Mouse (Mus musculus) CH12.LX (cell line): Measurements from ENCODE around the gene 4930590J08Rik. TPM values are rescaled to one million over a fixed set of nuclear protein-coding genes. Genes with fewer than 3 reads are reported as not detected.

ENCODE experiments used
- DNase-seq: peaks from one replicate; pipeline ENCODE4 v3.0.0-alpha.2; 2013; ENCODE audit errors: extremely low read depth
- H3K27ac ChIP-seq: 2 replicates; pipeline ENCODE4 v1.5.1; 2012; ENCODE audit warnings: low read depth, mild to moderate bottlenecking, control low read depth, moderate library complexity; ENCODE audit not compliant: insufficient read depth
- H3K27me3 ChIP-seq: replicated peaks from 2 replicates; pipeline ENCODE3; 2012; ENCODE audit warnings: inconsistent platforms
- H3K36me3 ChIP-seq, 2 experiments: replicated peaks in 1 of 2; 2 replicates each; pipeline versions ENCODE3 to v1.6.1; 2012; ENCODE audit warnings: inconsistent platforms in 1 of 2, low read length in 1 of 2, mild to moderate bottlenecking in 1 of 2, mixed read lengths in 1 of 2, moderate library complexity in 1 of 2; ENCODE audit not compliant: control insufficient read depth in 1 of 2, insufficient read depth in 1 of 2
- H3K4me1 ChIP-seq, 2 experiments: 2 replicates each; pipeline ENCODE4 v1.6.1; 2012; ENCODE audit warnings: inconsistent platforms in 1 of 2, moderate library complexity in 1 of 2; ENCODE audit not compliant: insufficient read depth in 2 of 2, control insufficient read depth in 1 of 2
- H3K4me2 ChIP-seq: 2 replicates; pipeline ENCODE4 v1.6.1; 2012; ENCODE audit warnings: low read depth, mild to moderate bottlenecking, control low read depth; ENCODE audit not compliant: poor library complexity, insufficient read depth, severe bottlenecking
- H3K4me3 ChIP-seq, 3 experiments: fragments of 150-350 bp in 1 of 3; sonication (generic) in 1 of 3; replicated peaks in 1 of 3; 2 replicates each; pipeline versions ENCODE3 to v1.5.1; 2011 to 2012; ENCODE audit warnings: low read depth in 2 of 3, low read length in 2 of 3, mild to moderate bottlenecking in 2 of 3, moderate library complexity in 2 of 3, control low read depth in 1 of 3, improper control_type of control experiment in 1 of 3, inconsistent platforms in 1 of 3, mixed read lengths in 1 of 3; ENCODE audit not compliant: poor library complexity in 1 of 3
- H3K79me2 ChIP-seq: replicated peaks from 2 replicates; pipeline ENCODE4 v1.6.1; 2012; ENCODE audit warnings: mild to moderate bottlenecking, moderate library complexity; ENCODE audit not compliant: control insufficient read depth, poor library complexity, insufficient read depth, severe bottlenecking; ENCODE audit errors: extremely low read depth
- H3K9ac ChIP-seq: 2 replicates; pipeline ENCODE4 v1.6.1; 2012; ENCODE audit warnings: low read depth, mild to moderate bottlenecking, control low read depth, moderate library complexity; ENCODE audit not compliant: insufficient read depth
- H3K9me3 ChIP-seq: replicated peaks from 2 replicates; pipeline ENCODE3; 2012; ENCODE audit warnings: low read length, inconsistent platforms, mixed read lengths
- CHD1 ChIP-seq: IDR thresholded peaks from 2 replicates; pipeline ENCODE4 v1.6.1; 2012; ENCODE audit warnings: low read depth, low read length, improper control_type of control experiment, inconsistent platforms
- CTCF ChIP-seq, 2 experiments: IDR thresholded peaks in 1 of 2; conservative IDR thresholded peaks in 1 of 2; 2 replicates each; pipeline ENCODE4 v1.5.1; 2011 to 2012; ENCODE audit warnings: low read depth in 2 of 2, low read length in 2 of 2, improper control_type of control experiment in 1 of 2, inconsistent platforms in 1 of 2, mild to moderate bottlenecking in 1 of 2, moderate library complexity in 1 of 2
- EP300 ChIP-seq: IDR thresholded peaks from 2 replicates; pipeline ENCODE4 v1.6.1; 2011; ENCODE audit warnings: low read length, improper control_type of control experiment
- ETS1 ChIP-seq: conservative IDR thresholded peaks from 2 replicates; pipeline ENCODE4 v1.6.1; 2012; ENCODE audit warnings: low read depth, mild to moderate bottlenecking, inconsistent platforms, low read length, improper control_type of control experiment, moderate library complexity
- HCFC1 ChIP-seq: IDR thresholded peaks from 2 replicates; pipeline ENCODE4 v1.6.1; 2012; ENCODE audit warnings: low read depth, mild to moderate bottlenecking, inconsistent platforms, low read length, improper control_type of control experiment
- JUN ChIP-seq: IDR thresholded peaks from 2 replicates; pipeline ENCODE4 v1.6.1; 2011; ENCODE audit warnings: low read depth, mild to moderate bottlenecking, low read length, improper control_type of control experiment, moderate library complexity; ENCODE audit not compliant: insufficient read depth
- MAZ ChIP-seq: IDR thresholded peaks from 2 replicates; pipeline ENCODE4 v1.6.1; 2012; ENCODE audit warnings: low read depth, mild to moderate bottlenecking, inconsistent platforms, low read length, improper control_type of control experiment, moderate library complexity
- MXI1 ChIP-seq: IDR thresholded peaks from 2 replicates; pipeline ENCODE4 v1.6.1; 2011; ENCODE audit warnings: mild to moderate bottlenecking, low read depth, low read length, improper control_type of control experiment
- MYC ChIP-seq: IDR thresholded peaks from 2 replicates; pipeline ENCODE4 v1.6.1; 2011; ENCODE audit warnings: low read depth, mild to moderate bottlenecking, improper control_type of control experiment, low read length
- POLR2AphosphoS2 ChIP-seq: IDR thresholded peaks from 2 replicates; pipeline ENCODE4 v1.6.1; 2011; ENCODE audit warnings: low read depth, low read length, improper control_type of control experiment
- TBP ChIP-seq: conservative IDR thresholded peaks from 2 replicates; pipeline ENCODE4 v1.6.1; 2011; ENCODE audit warnings: low read depth, low read length, improper control_type of control experiment
- TCF12 ChIP-seq: IDR thresholded peaks from 2 replicates; pipeline ENCODE4 v1.6.1; 2014; ENCODE audit warnings: low read depth, mild to moderate bottlenecking, inconsistent platforms, low read length, improper control_type of control experiment
- UBTF ChIP-seq: IDR thresholded peaks from 2 replicates; pipeline ENCODE4 v1.6.1; 2012; ENCODE audit warnings: low read depth, mild to moderate bottlenecking, inconsistent platforms, low read length, improper control_type of control experiment, moderate library complexity
- USF1 ChIP-seq: IDR thresholded peaks from 2 replicates; pipeline ENCODE4 v1.6.1; 2014; ENCODE audit warnings: low read depth, mild to moderate bottlenecking, inconsistent platforms, low read length, improper control_type of control experiment
- ZC3H11A ChIP-seq: IDR thresholded peaks from 2 replicates; pipeline ENCODE4 v1.6.1; 2012; ENCODE audit warnings: low read depth, mild to moderate bottlenecking, inconsistent platforms, low read length, improper control_type of control experiment
- ZKSCAN1 ChIP-seq: IDR thresholded peaks from 2 replicates; pipeline ENCODE4 v1.6.1; 2012; ENCODE audit warnings: low read depth, inconsistent platforms, low read length, improper control_type of control experiment, borderline replicate concordance
- ZNF384 ChIP-seq: IDR thresholded peaks from 2 replicates; pipeline ENCODE4 v1.6.1; 2012; ENCODE audit warnings: low read depth, low read length, improper control_type of control experiment, inconsistent platforms
- dilution Hi-C: fragments of 300-500 bp; cut with MboI; formaldehyde crosslinking; loops from 2 replicates; pipeline ENCODE4 v1.14.3; 2020; ENCODE audit warnings: low sequenced_read_pairs; ENCODE audit not compliant: extremely low pct_unique_long_range_greater_than_20kb, extremely low pct_ligation_motif_present
- in situ Hi-C: fragments of 300-500 bp; cut with MboI; formaldehyde crosslinking; loops from 3 replicates; pipeline ENCODE4 v1.14.3; 2019; ENCODE audit warnings: low sequenced_read_pairs, low pct_ligation_motif_present, low pct_unique_long_range_greater_than_20kb, mixed read lengths
- polyA plus RNA-seq: library from polyadenylated mRNA; unstranded; fragments of >175 nt; gene quantifications from 2 replicates; pipeline ENCODE4 v1.2.1, GENCODE M21; 2012; ENCODE audit warnings: low read depth; ENCODE audit not compliant: insufficient read length
- total RNA-seq, 2 experiments: library from RNA; depleted of rRNA; stranded (reverse); fragments of 300-350 nt in 1 of 2; fragments of >200 nt in 1 of 2; gene quantifications; 2 replicates each; pipeline ENCODE4 v1.2.3; 2012 to 2014

The 4930590J08Rik gene
- total and polyA plus RNA-seq, 3 experiments, result 0.30 to 0.69 (median 0.34) TPM

GRCm38 (mm10) chr6:91914011-91914410 is 11.4 kb downstream of the 4930590J08Rik start:
- in situ Hi-C loops, result no loop called here
- Histone ChIP-seq H3K4me3 (no peak overlapping the region), H3K4me2 (no peak overlapping the region), H3K27me3 (no peaks in the 10 kb centered on the region), H3K9me3 (no peaks in the 10 kb centered on the region), H3K79me2 (no peaks in the 10 kb centered on the region), H3K36me3 (no peaks in the 10 kb centered on the region), H3K9ac (no peak overlapping the region), H3K4me1 (peaks cover 12 to 29% of the 10 kb centered on the region in 2 experiments), H3K27ac (no peak overlapping the region)
- dilution Hi-C loops, result no loop called here
- no peak for DNase-seq
- TF ChIP-seq ZNF384 (no peak), EP300 (no peak), UBTF (no peak), USF1 (no peak), POLR2AphosphoS2 (no peak), ZC3H11A (no peak), CHD1 (no peak), HCFC1 (no peak), ETS1 (no peak), MXI1 (no peak), ZKSCAN1 (no peak), MAZ (no peak), JUN (no peak), MYC (no peak), CTCF (conservative IDR thresholded peaks at IDR 0.05 in 1 of 2, IDR thresholded peaks at IDR 0.05 in 1 of 2; ENCODE audit: low read depth in 2 of 2, low read length in 2 of 2) (no peak), TBP (no peak)

- in situ Hi-C loops (no loop called here), dilution Hi-C loops (no loop called here)
- peak; percentile 25 for DNase-seq
- H3K79me2 ChIP-seq, result no peaks in the 10 kb centered on the region
- peaks cover 12 to 46% of the 10 kb centered on the region in 2 experiments for H3K4me1 ChIP-seq
- no peaks in the 10 kb centered on the region for H3K27me3 ChIP-seq
- no peak overlapping the region for H3K4me3 ChIP-seq
- H3K4me2 ChIP-seq, result no peak overlapping the region
- TF ChIP-seq EP300 (peak; percentile 29; the same call in 1 of the 2 replicates), TCF12 (peak; percentile 29; the same call in 1 of the 2 replicates), JUN (no peak)
- H3K9ac ChIP-seq, result no peak overlapping the region
- H3K27ac ChIP-seq, result no peak overlapping the region
- no peaks in the 10 kb centered on the region for H3K9me3 ChIP-seq
- H3K36me3 ChIP-seq, result no peaks in the 10 kb centered on the region
Measured at GRCm38 (mm10) chr6:91917286-91917685, 14.7 kb downstream of the 4930590J08Rik start.
